Mouse (Mus musculus): Measurements from ENCODE around the gene Ror1. TPM values are rescaled to one million over a fixed set of nuclear protein-coding genes. Genes with fewer than 3 reads are reported as not detected.

The Ror1 gene
- polyA plus RNA-seq, 1 experiment = 0.12 TPM

DNA sequence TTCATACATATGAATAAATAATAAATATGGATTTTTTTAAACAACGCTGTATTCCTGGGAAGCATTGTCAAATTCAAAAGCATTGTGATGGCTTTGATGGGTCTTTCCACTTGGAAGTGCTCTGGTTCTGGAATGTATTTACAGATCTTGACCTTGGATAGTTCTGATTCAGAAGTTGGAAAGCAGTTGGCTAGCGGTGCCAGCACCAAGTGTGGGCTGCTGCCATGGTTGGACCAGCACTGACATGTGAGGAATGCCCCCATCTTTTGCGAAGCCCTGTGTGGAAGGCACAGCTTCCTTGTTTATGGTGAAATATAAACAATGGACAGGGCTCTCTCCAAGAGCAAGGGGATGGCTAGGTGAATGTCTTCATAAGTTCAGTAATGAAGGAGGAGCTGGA lies 82.7 kb downstream of the Ror1 start:
- H3K4me1 ChIP-seq (ENCODE audit: control insufficient read depth, insufficient read depth, low read length) = no peaks in the 10 kb centered on the region
- H3K27ac ChIP-seq (ENCODE audit: control insufficient read depth, insufficient read depth, low read depth, low read length) = no peak overlapping the region
- H3K27me3 ChIP-seq (ENCODE audit: control insufficient read depth, insufficient read depth, low read length) = no peaks in the 10 kb centered on the region
- H3K36me3 ChIP-seq (ENCODE audit: control insufficient read depth, insufficient read depth, low read length) = no peaks in the 10 kb centered on the region
- no peak for TF ChIP-seq CTCF (IDR thresholded peaks at IDR 0.05; ENCODE audit: control insufficient read depth, insufficient read depth, insufficient replicate concordance, low read depth, low read length)
- no peak for TF ChIP-seq POLR2A (IDR thresholded peaks at IDR 0.05; ENCODE audit: control insufficient read depth, low read depth, low read length)
- no peak overlapping the region for H3K4me3 ChIP-seq (ENCODE audit: control insufficient read depth, low read depth, low read length)

DNA sequence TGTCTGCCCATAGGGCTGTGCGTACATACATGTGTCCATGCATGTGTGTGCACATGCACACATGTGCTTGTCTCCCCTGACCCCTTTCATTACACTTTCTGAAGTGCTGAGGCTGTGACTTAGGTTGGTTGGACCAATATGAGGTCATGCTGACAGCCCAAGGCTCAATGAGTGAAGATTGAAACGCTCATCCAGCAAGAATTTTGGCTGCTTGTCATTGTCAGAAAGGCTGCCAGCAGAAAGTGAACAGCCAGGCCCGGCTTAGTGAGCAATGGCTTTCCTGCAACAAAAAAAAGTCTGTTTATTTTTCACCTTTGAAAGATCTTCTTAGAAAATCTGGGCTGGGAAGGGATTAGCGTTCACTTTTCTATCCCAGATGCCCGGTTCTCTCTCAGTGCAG lies 86.1 kb downstream of the Ror1 start:
- Histone ChIP-seq H3K4me1 (ENCODE audit: control insufficient read depth, insufficient read depth, low read length) (no peaks in the 10 kb centered on the region), H3K27me3 (ENCODE audit: control insufficient read depth, insufficient read depth, low read length) (no peaks in the 10 kb centered on the region), H3K27ac (ENCODE audit: control insufficient read depth, insufficient read depth, low read depth, low read length) (no peak overlapping the region), H3K4me3 (ENCODE audit: control insufficient read depth, low read depth, low read length) (no peak overlapping the region), H3K36me3 (ENCODE audit: control insufficient read depth, insufficient read depth, low read length) (no peaks in the 10 kb centered on the region)
- TF ChIP-seq POLR2A (IDR thresholded peaks at IDR 0.05; ENCODE audit: control insufficient read depth, low read depth, low read length) (no peak), CTCF (IDR thresholded peaks at IDR 0.05; ENCODE audit: control insufficient read depth, insufficient read depth, insufficient replicate concordance, low read depth, low read length) (no peak)

DNA sequence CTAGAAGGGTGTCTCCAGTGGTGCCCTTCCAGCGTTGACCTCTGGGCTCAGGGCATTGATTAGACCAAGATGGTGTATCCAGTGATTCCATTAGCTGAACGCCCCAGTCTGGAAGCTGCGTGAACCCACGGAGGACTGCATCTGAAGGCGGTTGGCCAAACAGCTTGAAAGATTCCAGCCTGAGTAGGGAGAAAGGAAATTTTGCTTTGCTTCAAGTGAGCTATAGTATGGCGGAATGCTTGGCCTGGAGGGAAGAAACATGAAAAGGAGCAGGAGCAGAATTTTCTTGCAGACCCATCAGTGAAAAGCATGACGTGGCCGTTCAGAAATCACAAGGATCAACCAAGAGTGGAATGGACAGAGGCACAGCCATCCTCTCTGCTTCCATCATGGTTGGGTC lies 91.2 kb downstream of the Ror1 start:
- no peak overlapping the region for H3K4me3 ChIP-seq (ENCODE audit: control insufficient read depth, low read depth, low read length)
- H3K4me1 ChIP-seq (ENCODE audit: control insufficient read depth, insufficient read depth, low read length) = peaks cover 2% of the 10 kb centered on the region; the same call in 1 of the 2 replicates
- H3K36me3 ChIP-seq (ENCODE audit: control insufficient read depth, insufficient read depth, low read length) = no peaks in the 10 kb centered on the region
- H3K27me3 ChIP-seq (ENCODE audit: control insufficient read depth, insufficient read depth, low read length) = no peaks in the 10 kb centered on the region
- TF ChIP-seq CTCF (IDR thresholded peaks at IDR 0.05; ENCODE audit: control insufficient read depth, insufficient read depth, insufficient replicate concordance, low read depth, low read length) (no peak), POLR2A (IDR thresholded peaks at IDR 0.05; ENCODE audit: control insufficient read depth, low read depth, low read length) (no peak)
- H3K27ac ChIP-seq (ENCODE audit: control insufficient read depth, insufficient read depth, low read depth, low read length) = no peak overlapping the region

DNA sequence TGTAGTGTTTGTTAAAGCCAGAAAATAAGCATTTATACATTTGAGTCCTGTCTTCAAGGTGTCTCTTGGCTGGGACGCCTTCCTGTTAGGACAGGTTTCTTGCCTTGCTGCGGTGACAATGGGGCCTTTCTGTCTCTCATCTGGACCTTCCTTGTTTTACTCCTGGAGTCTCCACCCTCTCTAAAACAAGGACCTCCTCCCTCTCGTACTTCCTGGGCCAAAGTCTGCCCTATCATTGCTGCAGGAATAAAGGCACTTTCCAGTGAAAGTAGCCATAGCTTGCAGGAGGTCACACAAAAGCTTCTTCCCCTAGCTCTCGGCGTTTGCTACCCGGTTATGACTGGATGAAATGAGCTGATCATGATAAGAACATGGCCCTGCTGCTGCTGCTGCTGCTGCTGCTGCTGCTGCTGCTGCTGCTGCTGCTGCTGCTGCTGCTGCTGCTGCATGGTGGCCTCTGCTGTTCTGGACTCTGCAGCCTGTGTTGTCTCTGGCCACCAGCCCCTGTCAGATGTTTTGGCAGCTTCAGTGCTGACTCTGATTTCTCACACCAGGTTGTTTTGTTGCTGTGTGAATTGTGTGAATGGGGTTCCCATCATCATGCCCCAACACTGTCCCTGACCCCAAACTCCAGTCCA lies 92.1 kb downstream of the Ror1 start:
- Histone ChIP-seq H3K4me1 (ENCODE audit: control insufficient read depth, insufficient read depth, low read length) (peaks cover 2% of the 10 kb centered on the region; the same call in 1 of the 2 replicates), H3K27ac (ENCODE audit: control insufficient read depth, insufficient read depth, low read depth, low read length) (no peak overlapping the region), H3K36me3 (ENCODE audit: control insufficient read depth, insufficient read depth, low read length) (no peaks in the 10 kb centered on the region), H3K27me3 (ENCODE audit: control insufficient read depth, insufficient read depth, low read length) (no peaks in the 10 kb centered on the region), H3K4me3 (ENCODE audit: control insufficient read depth, low read depth, low read length) (no peak overlapping the region)
- TF ChIP-seq CTCF (IDR thresholded peaks at IDR 0.05; ENCODE audit: control insufficient read depth, insufficient read depth, insufficient replicate concordance, low read depth, low read length) = no peak
- TF ChIP-seq POLR2A (IDR thresholded peaks at IDR 0.05; ENCODE audit: control insufficient read depth, low read depth, low read length) = no peak

DNA sequence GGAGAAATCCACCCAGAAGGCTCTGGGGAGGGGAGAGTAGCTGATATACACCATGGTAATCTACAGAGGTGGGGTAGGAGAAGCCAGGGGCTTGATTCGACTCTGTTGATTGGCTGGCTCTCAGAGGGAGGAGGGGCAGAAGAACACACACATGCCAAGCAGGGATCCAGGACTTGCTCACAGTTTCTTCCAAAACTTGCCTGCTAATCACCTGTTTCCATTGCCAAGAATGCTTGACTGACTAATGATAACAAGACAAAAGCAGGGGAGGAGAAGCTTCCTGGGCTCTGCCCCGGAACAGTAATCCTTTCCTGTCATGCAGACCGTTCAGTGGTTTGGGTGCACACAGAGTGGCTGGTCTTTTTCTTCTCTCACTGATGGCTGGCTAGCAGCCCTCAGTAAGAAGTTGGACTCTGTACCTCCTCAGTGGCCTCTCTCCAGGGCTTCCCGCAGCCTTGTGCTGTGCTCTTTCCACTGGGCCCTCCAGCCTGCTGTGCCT lies 92.7 kb downstream of the Ror1 start:
- Histone ChIP-seq H3K4me1 (ENCODE audit: control insufficient read depth, insufficient read depth, low read length) (peaks cover 2% of the 10 kb centered on the region; the same call in 1 of the 2 replicates), H3K27me3 (ENCODE audit: control insufficient read depth, insufficient read depth, low read length) (no peaks in the 10 kb centered on the region), H3K4me3 (ENCODE audit: control insufficient read depth, low read depth, low read length) (no peak overlapping the region), H3K27ac (ENCODE audit: control insufficient read depth, insufficient read depth, low read depth, low read length) (no peak overlapping the region), H3K36me3 (ENCODE audit: control insufficient read depth, insufficient read depth, low read length) (no peaks in the 10 kb centered on the region)
- no peak for TF ChIP-seq POLR2A (IDR thresholded peaks at IDR 0.05; ENCODE audit: control insufficient read depth, low read depth, low read length)
- no peak for TF ChIP-seq CTCF (IDR thresholded peaks at IDR 0.05; ENCODE audit: control insufficient read depth, insufficient read depth, insufficient replicate concordance, low read depth, low read length)

DNA sequence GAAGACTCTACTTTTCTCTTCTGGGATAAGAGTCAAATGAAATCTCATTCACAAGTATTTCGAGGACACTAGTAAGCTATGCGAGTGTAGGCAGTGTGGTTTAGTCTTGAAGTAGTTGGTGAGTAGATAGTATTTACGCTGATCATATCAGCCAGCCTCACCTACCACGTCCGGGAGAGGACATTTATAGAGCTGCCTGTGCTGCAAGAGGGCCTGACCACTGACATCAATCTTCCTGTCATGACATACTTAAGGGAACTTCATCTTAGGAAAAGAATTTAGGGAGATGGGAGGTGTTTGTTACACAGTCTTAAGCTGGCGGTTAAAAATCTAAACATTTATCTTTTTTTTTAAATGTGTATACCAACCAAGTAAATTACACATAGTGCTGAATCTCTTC lies 95.9 kb downstream of the Ror1 start:
- Histone ChIP-seq H3K4me3 (ENCODE audit: control insufficient read depth, low read depth, low read length) (no peak overlapping the region), H3K27me3 (ENCODE audit: control insufficient read depth, insufficient read depth, low read length) (no peaks in the 10 kb centered on the region), H3K27ac (ENCODE audit: control insufficient read depth, insufficient read depth, low read depth, low read length) (no peak overlapping the region), H3K36me3 (ENCODE audit: control insufficient read depth, insufficient read depth, low read length) (no peaks in the 10 kb centered on the region), H3K4me1 (ENCODE audit: control insufficient read depth, insufficient read depth, low read length) (peaks cover 2% of the 10 kb centered on the region; the same call in 1 of the 2 replicates)
- TF ChIP-seq CTCF (IDR thresholded peaks at IDR 0.05; ENCODE audit: control insufficient read depth, insufficient read depth, insufficient replicate concordance, low read depth, low read length) (no peak), POLR2A (IDR thresholded peaks at IDR 0.05; ENCODE audit: control insufficient read depth, low read depth, low read length) (no peak)

DNA sequence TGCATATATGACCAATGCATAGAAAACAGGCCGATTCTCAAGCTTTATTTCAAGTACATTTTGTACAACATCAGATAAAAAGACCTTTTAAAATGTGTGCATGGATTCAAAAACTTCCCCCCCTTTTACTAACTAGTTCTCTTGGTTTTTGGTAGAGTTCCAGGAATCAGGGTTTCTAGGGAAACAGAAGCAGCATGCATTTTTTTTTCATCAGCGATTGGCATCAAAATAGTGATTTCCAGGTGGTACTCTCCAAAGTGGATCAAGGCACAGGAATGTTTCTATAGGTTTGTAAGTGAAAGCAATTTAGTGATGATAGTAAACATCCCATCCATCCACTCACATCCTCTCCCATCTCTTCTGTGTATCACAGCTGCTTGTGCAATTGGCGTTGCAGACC lies 98.5 kb downstream of the Ror1 start:
- no peaks in the 10 kb centered on the region for H3K27me3 ChIP-seq (ENCODE audit: control insufficient read depth, insufficient read depth, low read length)
- H3K4me3 ChIP-seq (ENCODE audit: control insufficient read depth, low read depth, low read length) = no peak overlapping the region
- H3K27ac ChIP-seq (ENCODE audit: control insufficient read depth, insufficient read depth, low read depth, low read length) = no peak overlapping the region
- no peaks in the 10 kb centered on the region for H3K36me3 ChIP-seq (ENCODE audit: control insufficient read depth, insufficient read depth, low read length)
- no peaks in the 10 kb centered on the region for H3K4me1 ChIP-seq (ENCODE audit: control insufficient read depth, insufficient read depth, low read length)
- no peak for TF ChIP-seq CTCF (IDR thresholded peaks at IDR 0.05; ENCODE audit: control insufficient read depth, insufficient read depth, insufficient replicate concordance, low read depth, low read length)
- TF ChIP-seq POLR2A (IDR thresholded peaks at IDR 0.05; ENCODE audit: control insufficient read depth, low read depth, low read length) = no peak
